Mouse (Mus musculus) intestine, postnatal 0 days (tissue): Measurements from ENCODE around the gene Zdhhc19. TPM values are rescaled to one million over a fixed set of nuclear protein-coding genes. Genes with fewer than 3 reads are reported as not detected.
A peak's percentile ranks its signal among the peaks of the same experiment; 100 is the strongest.

Experiments used
- ATAC-seq: fragments of 200-750 bp; cut with Nextera tagmentation; 2 replicates; pipeline ENCODE4 v1.8.0; 2017; ENCODE audit warnings: mild to moderate bottlenecking, moderate TSS enrichment, moderate library complexity
- H3K27ac ChIP-seq: fragments of 300-500 bp; sonication (generic); 2 replicates; pipeline ENCODE4 v1.5.1; 2014; ENCODE audit warnings: mild to moderate bottlenecking, low read depth, low read length, moderate library complexity
- H3K27me3 ChIP-seq: fragments of 300-500 bp; sonication (generic); replicated peaks from 2 replicates; pipeline ENCODE4 v1.6.1; 2014; ENCODE audit warnings: low read length, mixed read lengths; ENCODE audit not compliant: control insufficient read depth, insufficient read depth
- H3K36me3 ChIP-seq: fragments of 300-500 bp; sonication (generic); 2 replicates; pipeline ENCODE4 v1.6.1; 2014; ENCODE audit warnings: mild to moderate bottlenecking, moderate library complexity; ENCODE audit not compliant: control insufficient read depth, insufficient read depth
- H3K4me1 ChIP-seq: fragments of 300-500 bp; sonication (generic); replicated peaks from 2 replicates; pipeline ENCODE4 v1.6.1; 2014; ENCODE audit warnings: antibody characterized with exemption, low read length, mixed read lengths; ENCODE audit not compliant: control insufficient read depth, insufficient read depth
- H3K4me2 ChIP-seq: fragments of 300-500 bp; sonication (generic); replicated peaks from 2 replicates; pipeline ENCODE4 v1.6.1; 2014; ENCODE audit warnings: low read depth, mild to moderate bottlenecking, moderate library complexity
- H3K4me3 ChIP-seq: fragments of 300-500 bp; sonication (generic); 2 replicates; pipeline ENCODE4 v1.5.1; 2014; ENCODE audit warnings: low read depth, low read length
- H3K9ac ChIP-seq: fragments of 300-500 bp; sonication (generic); 2 replicates; pipeline ENCODE4 v1.6.1; 2014; ENCODE audit warnings: mild to moderate bottlenecking, low read depth, low read length
- H3K9me3 ChIP-seq: fragments of 300-500 bp; sonication (generic); 2 replicates; pipeline ENCODE4 v1.6.1; 2016; ENCODE audit warnings: mixed run types; ENCODE audit not compliant: control insufficient read depth
- CTCF ChIP-seq: sonication (generic); IDR thresholded peaks from 2 replicates; pipeline ENCODE4 v1.5.1; 2016; ENCODE audit warnings: low read depth, mild to moderate bottlenecking, control low read depth, antibody characterized with exemption, moderate library complexity
- WGBS: fragments of 180-500 bp; shearing (Covaris S2); extraction: QIAGEN DNeasy Blood & Tissue Kit; methylation state at CpG from one replicate; pipeline ENCODE4 v1.1.7; 2014; 5-methylcytosine and 5-hydroxymethylcytosine counted together
- polyA plus RNA-seq: library from polyadenylated mRNA; unstranded; fragments of >200 nt; fragmentation: Nextera tagmentation; extraction: Ambion mirVana; gene quantifications from 2 replicates; pipeline ENCODE4 v1.2.1, GENCODE M21; 2015

Gene Zdhhc19
- polyA plus RNA-seq, 1 experiment from 2014 or later, result 3.8 TPM

DNA sequence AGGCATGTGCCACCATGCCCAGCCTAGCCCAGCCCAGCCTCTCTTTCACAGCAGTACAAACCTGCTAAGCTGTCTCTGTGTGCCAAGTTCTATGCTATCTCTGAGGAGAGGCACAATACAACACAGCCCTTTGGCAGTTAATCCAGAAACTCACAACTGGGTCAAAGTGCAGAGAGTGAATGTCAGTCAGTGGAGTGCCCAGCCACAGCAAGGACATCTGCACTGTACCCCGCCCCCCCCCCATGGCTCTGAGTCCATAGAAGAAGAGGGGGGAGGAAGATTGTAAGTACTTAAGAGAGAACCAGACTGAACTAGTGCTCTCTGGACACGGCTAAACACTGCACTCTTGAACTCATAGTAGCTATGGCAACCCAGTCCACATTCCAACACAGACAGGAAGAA is 55.3 kb downstream of the Zdhhc19 start:
- no peaks in the 10 kb centered on the region for H3K27me3 ChIP-seq
- ATAC-seq, result peak; percentile 81
- H3K9me3 ChIP-seq, result no peaks in the 10 kb centered on the region
- H3K36me3 ChIP-seq, result no peaks in the 10 kb centered on the region
- no peaks in the 10 kb centered on the region for H3K4me1 ChIP-seq
- no peak overlapping the region for H3K4me2 ChIP-seq
- H3K4me3 ChIP-seq, result no peak overlapping the region
- 18% methylated on average over 2 of the region's 2 CpGs for WGBS
- H3K9ac ChIP-seq, result no peak overlapping the region
- no peak overlapping the region for H3K27ac ChIP-seq
- TF ChIP-seq CTCF, result no peak

DNA sequence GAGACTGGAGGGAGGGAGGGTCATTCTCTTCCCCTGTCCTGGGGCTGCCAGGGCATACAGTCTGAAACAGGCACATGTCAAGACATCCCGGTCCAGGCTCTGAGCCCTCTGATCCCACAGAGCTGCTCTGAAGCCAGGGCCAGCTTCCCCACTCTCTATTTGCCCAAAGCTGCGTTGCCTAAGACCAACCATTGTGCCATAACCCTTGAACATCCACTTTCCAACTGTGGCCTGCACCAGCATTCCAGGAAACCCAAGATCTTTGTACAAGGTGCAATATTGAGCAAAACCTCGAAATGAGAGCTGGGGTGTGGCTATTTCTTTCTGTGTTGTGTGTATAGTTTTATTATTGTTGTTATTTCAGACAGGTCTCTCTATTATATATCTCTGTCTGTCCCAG is 59.5 kb downstream of the Zdhhc19 start:
- WGBS, result 67% methylated on average over 3 of the region's 3 CpGs
- no peak for TF ChIP-seq CTCF
- Histone ChIP-seq H3K36me3 (no peaks in the 10 kb centered on the region), H3K4me2 (no peak overlapping the region), H3K9ac (no peak overlapping the region), H3K4me1 (no peaks in the 10 kb centered on the region), H3K27me3 (no peaks in the 10 kb centered on the region), H3K27ac (no peak overlapping the region), H3K9me3 (no peaks in the 10 kb centered on the region), H3K4me3 (no peak overlapping the region)
- ATAC-seq, result no peak

DNA sequence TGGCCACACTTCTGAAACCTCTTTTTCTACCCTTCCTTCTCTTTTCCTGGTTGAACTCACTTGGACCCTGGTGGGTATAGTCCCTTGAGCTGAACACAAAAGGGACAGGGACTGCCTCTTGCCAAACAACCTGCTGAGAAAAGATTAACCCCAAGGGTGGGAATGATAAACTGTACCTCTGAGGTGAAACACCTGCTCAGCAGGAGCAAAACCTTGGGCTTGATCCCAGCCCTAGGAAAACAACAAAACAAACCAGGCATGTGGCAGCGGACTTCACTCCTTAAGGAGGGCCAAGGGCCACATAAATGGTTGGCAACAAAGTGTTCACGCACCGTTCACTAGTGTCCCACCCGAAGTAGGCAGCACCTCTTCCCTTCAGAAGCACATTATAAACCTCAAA is 63.4 kb downstream of the Zdhhc19 start:
- Histone ChIP-seq H3K27ac (no peak overlapping the region), H3K9me3 (no peaks in the 10 kb centered on the region), H3K4me2 (no peak overlapping the region), H3K4me1 (0 out of 2 replicates have a peak, but pooled peaks cover 2% of the 10 kb centered on the region), H3K4me3 (no peak overlapping the region), H3K27me3 (no peaks in the 10 kb centered on the region), H3K9ac (no peak overlapping the region), H3K36me3 (no peaks in the 10 kb centered on the region)
- WGBS, result 37% methylated on average over 4 of the region's 4 CpGs
- ATAC-seq, result peak; percentile 11; the same call in 1 of the 2 replicates
- TF ChIP-seq CTCF, result no peak

DNA sequence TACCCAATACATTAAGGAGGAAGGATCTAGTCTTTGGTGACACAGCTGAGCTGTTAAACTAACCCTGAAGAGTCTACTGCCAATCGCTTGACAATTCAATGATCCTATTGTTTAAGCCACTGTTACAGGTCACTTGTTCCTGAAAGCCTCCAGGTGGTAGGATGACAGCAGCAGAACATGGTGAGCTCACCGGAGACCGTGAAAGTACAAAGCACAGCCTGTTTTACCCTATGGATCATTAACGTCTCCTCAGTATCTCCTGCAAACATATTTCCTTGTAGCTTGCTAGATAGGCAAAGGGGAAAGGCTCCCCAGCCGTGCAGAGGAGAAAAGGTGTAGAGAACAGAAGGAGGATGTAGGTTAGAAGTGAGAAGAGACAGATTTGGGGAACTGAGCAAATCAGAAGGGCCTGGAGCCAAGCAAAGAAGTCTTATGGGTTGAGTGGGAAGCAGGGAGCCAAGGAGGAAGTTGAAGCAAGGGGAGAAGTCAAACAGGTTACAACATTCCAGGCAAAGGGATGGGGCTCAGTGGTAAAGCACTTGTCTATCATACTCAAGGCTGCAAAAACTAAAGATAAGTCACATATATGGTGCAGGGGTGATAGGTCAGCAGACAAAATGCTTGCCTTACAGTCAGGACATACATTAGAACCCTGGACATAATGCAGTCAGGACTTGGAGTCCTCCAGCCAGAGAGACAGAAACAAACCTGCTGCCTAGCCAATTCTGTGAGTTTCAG is 67.2 kb downstream of the Zdhhc19 start:
- Histone ChIP-seq H3K4me2 (no peak overlapping the region), H3K4me3 (no peak overlapping the region), H3K9me3 (no peaks in the 10 kb centered on the region), H3K9ac (no peak overlapping the region), H3K36me3 (no peaks in the 10 kb centered on the region), H3K27ac (peak overlapping the region; percentile 57; the same call in 1 of the 2 replicates), H3K4me1 (0 out of 2 replicates have a peak, but pooled peaks cover 2% of the 10 kb centered on the region), H3K27me3 (no peaks in the 10 kb centered on the region)
- WGBS, result 39% methylated on average over 5 of the region's 5 CpGs
- ATAC-seq, result peak; percentile 95
- TF ChIP-seq CTCF, result peak; percentile 33

DNA sequence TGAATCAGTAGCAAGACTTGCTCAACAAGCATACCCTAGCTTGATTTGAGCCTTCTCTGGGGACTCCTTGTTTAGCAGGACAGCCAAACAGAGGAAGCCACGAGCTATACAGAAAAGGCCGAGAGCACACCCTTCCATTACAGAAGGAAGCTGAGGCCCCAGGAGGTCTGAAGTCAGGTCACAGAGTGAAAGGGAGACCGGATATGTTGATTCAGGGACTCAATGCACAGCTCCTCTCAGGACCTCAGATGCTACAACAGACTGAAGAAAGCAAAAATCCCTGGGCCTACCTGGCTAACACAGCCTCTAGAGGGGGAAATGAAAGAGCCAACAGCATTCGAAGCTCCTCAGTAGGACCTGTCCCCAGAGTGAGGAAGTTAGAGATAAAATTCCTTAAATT is 71.2 kb downstream of the Zdhhc19 start:
- H3K27ac ChIP-seq, result no peak overlapping the region
- WGBS, result 61% methylated on average over 4 of the region's 4 CpGs
- no peaks in the 10 kb centered on the region for H3K27me3 ChIP-seq
- H3K36me3 ChIP-seq, result no peaks in the 10 kb centered on the region
- H3K4me2 ChIP-seq, result no peak overlapping the region
- no peaks in the 10 kb centered on the region for H3K9me3 ChIP-seq
- H3K9ac ChIP-seq, result no peak overlapping the region
- ATAC-seq, result no peak
- 0 out of 2 replicates have a peak, but pooled peaks cover 2% of the 10 kb centered on the region for H3K4me1 ChIP-seq
- no peak overlapping the region for H3K4me3 ChIP-seq
- no peak for TF ChIP-seq CTCF

DNA sequence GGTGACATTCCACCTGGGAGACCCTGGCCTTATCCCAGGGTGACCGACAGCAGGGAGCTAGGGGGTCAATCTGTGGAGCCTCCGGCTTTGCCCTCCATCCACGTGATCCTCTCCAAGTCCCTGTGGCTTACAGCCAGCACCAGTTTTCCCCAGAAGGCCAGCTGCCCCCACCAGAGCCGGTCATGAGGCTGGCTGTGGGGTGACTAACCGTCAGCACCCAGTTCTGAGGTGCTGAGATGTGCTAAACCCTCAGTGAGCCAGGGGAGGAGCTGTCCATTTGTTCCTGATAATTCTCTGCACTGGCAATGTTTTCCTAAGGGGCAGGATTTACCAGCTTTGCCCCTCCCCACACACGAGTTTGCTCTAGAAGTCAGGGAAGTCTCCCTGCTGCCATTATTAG is 72.3 kb downstream of the Zdhhc19 start:
- 0 out of 2 replicates have a peak, but pooled peaks cover 2% of the 10 kb centered on the region for H3K4me1 ChIP-seq
- H3K27me3 ChIP-seq, result no peaks in the 10 kb centered on the region
- no peaks in the 10 kb centered on the region for H3K9me3 ChIP-seq
- 54% methylated on average over 6 of the region's 6 CpGs for WGBS
- no peak overlapping the region for H3K4me3 ChIP-seq
- ATAC-seq, result 0 out of 2 replicates have a peak, but pooled peaks have one; percentile 25
- no peak overlapping the region for H3K4me2 ChIP-seq
- no peaks in the 10 kb centered on the region for H3K36me3 ChIP-seq
- TF ChIP-seq CTCF, result no peak
- no peak overlapping the region for H3K9ac ChIP-seq
- no peak overlapping the region for H3K27ac ChIP-seq
